Mouse (Mus musculus): Measurements from ENCODE around the gene Mtus2.

Gene Mtus2

GRCm38 (mm10) chr5:147957592-147958271 is 612 bp downstream of the Mtus2 start:
- DNase-seq (ENCODE audit: low spot score in 2 of 2): peak; percentile 83 to 88

GRCm38 (mm10) chr5:147958552-147958951 is 1.4 kb downstream of the Mtus2 start:
- DNase-seq (ENCODE audit: low spot score in 2 of 2): no peak

GRCm38 (mm10) chr5:147959088-147959487 is 2.0 kb downstream of the Mtus2 start:
- no peak for DNase-seq (ENCODE audit: low spot score in 2 of 2)

- DNase-seq (ENCODE audit: low spot score in 2 of 2): no peak
Observed at GRCm38 (mm10) chr5:147960793-147961192, 3.7 kb downstream of the Mtus2 start.

- DNase-seq (ENCODE audit: low spot score in 2 of 2): no peak
Observed at GRCm38 (mm10) chr5:147963820-147964580, 6.9 kb downstream of the Mtus2 start.

- no peak for DNase-seq (ENCODE audit: low spot score in 2 of 2)
Observed at GRCm38 (mm10) chr5:147964776-147965175, 7.7 kb downstream of the Mtus2 start.

GRCm38 (mm10) chr5:147966646-147967045 is 9.5 kb downstream of the Mtus2 start:
- DNase-seq (ENCODE audit: low spot score in 2 of 2): no peak

GRCm38 (mm10) chr5:147969566-147969965 is 12.4 kb downstream of the Mtus2 start:
- DNase-seq (ENCODE audit: low spot score in 2 of 2): no peak

GRCm38 (mm10) chr5:147976001-147976400 is 18.9 kb downstream of the Mtus2 start:
- no peak for DNase-seq (ENCODE audit: low spot score in 2 of 2)

GRCm38 (mm10) chr5:147980606-147981005 is 23.5 kb downstream of the Mtus2 start:
- no peak for DNase-seq (ENCODE audit: low spot score in 2 of 2)

- DNase-seq (ENCODE audit: low spot score in 2 of 2): no peak
Observed at GRCm38 (mm10) chr5:147990289-147990688, 33.2 kb downstream of the Mtus2 start.

- DNase-seq (ENCODE audit: low spot score in 2 of 2): no peak
Observed at GRCm38 (mm10) chr5:147990775-147991174, 33.7 kb downstream of the Mtus2 start.

GRCm38 (mm10) chr5:147992581-147993378 is 35.7 kb downstream of the Mtus2 start:
- DNase-seq (ENCODE audit: low spot score in 2 of 2): no peak

- DNase-seq (ENCODE audit: low spot score in 2 of 2): no peak
Observed at GRCm38 (mm10) chr5:148005263-148005662, 48.1 kb downstream of the Mtus2 start.

- DNase-seq (ENCODE audit: low spot score in 2 of 2): no peak
Observed at GRCm38 (mm10) chr5:148012156-148012555, 55.0 kb downstream of the Mtus2 start.

- no peak for DNase-seq (ENCODE audit: low spot score in 2 of 2)
Observed at GRCm38 (mm10) chr5:148014133-148014854, 57.2 kb downstream of the Mtus2 start.

- DNase-seq (ENCODE audit: low spot score in 2 of 2): no peak
Observed at GRCm38 (mm10) chr5:148015383-148015782, 58.3 kb downstream of the Mtus2 start.

GRCm38 (mm10) chr5:148017371-148017770 is 60.3 kb downstream of the Mtus2 start:
- no peak for DNase-seq (ENCODE audit: low spot score in 2 of 2)

- DNase-seq (ENCODE audit: low spot score in 2 of 2): no peak
Observed at GRCm38 (mm10) chr5:148022784-148023183, 65.7 kb downstream of the Mtus2 start.

GRCm38 (mm10) chr5:148026401-148027349 is 69.6 kb downstream of the Mtus2 start:
- DNase-seq (ENCODE audit: low spot score in 2 of 2): peak in 1 of 2 experiments; percentile 6

- DNase-seq (ENCODE audit: low spot score in 2 of 2): no peak
Observed at GRCm38 (mm10) chr5:148027985-148028384, 70.9 kb downstream of the Mtus2 start.
